9 mouse cellular contexts compared by ENCODE assay signal in genomic region chr5:104434835-104435301, GRCm38 (mm10). TPM values are rescaled to one million over a fixed set of nuclear protein-coding genes. Genes with fewer than 3 reads are reported as not detected.
DNase-seq lines count a peak whose midpoint lies in the region; ATAC-seq lines count a peak whose summit lies in the region.
"Had no signal": no experiment of that assay in that cellular context is flagged by ENCODE, and none has a peak within 500 bp of the region (broad histone marks: within the 10 kb centered on the region; RNA-seq: fewer than 3 reads in every experiment).

Gene Spp1, plus strand, starts transcription at chr5:104435118.

- WGBS in forebrain, embryonic 14.5 days, result 71% methylated on average over 7 of the region's 7 CpGs
- 69% methylated on average over 7 of the region's 7 CpGs for WGBS in forebrain, embryonic 12.5 days

- no peaks in the 10 kb centered on the region for H3K27me3 ChIP-seq in forebrain, embryonic 14.5 days (replicated peaks; ENCODE audit: control insufficient read depth, insufficient read depth, low read length)
- peaks cover 4% of the 10 kb centered on the region; the same call in 1 of the 2 replicates for H3K27me3 ChIP-seq in forebrain, embryonic 12.5 days
- H3K27me3 ChIP-seq: liver, embryonic 15.5 days had no signal

- no peaks in the 10 kb centered on the region for H3K9me3 ChIP-seq in forebrain, embryonic 14.5 days (replicated peaks; ENCODE audit: control insufficient read depth, low read length)
- no peaks in the 10 kb centered on the region for H3K9me3 ChIP-seq in forebrain, embryonic 12.5 days
- H3K9me3 ChIP-seq: liver, embryonic 15.5 days had no signal

- H3K4me1 ChIP-seq in forebrain, embryonic 14.5 days (ENCODE audit: control insufficient read depth, insufficient read depth, low read length), result no peaks in the 10 kb centered on the region
- no peaks in the 10 kb centered on the region for H3K4me1 ChIP-seq in forebrain, embryonic 12.5 days
- H3K4me1 ChIP-seq: liver, embryonic 15.5 days had no signal

- no peaks in the 10 kb centered on the region for H3K36me3 ChIP-seq in forebrain, embryonic 14.5 days (ENCODE audit: control insufficient read depth, insufficient read depth, low read length)
- H3K36me3 ChIP-seq in forebrain, embryonic 12.5 days (replicated peaks), result no peaks in the 10 kb centered on the region
- H3K36me3 ChIP-seq: liver, embryonic 15.5 days had no signal

- no peak for ATAC-seq in forebrain, embryonic 14.5 days
- ATAC-seq in forebrain, embryonic 12.5 days (ENCODE audit: low FRiP score), result no peak
- peak; percentile 94 for ATAC-seq in common myeloid progenitor, adult 5-6 weeks (replicated peaks; ENCODE audit: low read depth, poor library complexity, severe bottlenecking)

- no peak within 1 kb of the TSS for H3K27ac ChIP-seq in forebrain, embryonic 14.5 days (ENCODE audit: low read depth, low read length)
- H3K27ac ChIP-seq in forebrain, embryonic 12.5 days, result no peak within 1 kb of the TSS
- H3K27ac ChIP-seq: liver, embryonic 15.5 days had no signal

- H3K9ac ChIP-seq in forebrain, embryonic 14.5 days (ENCODE audit: low read length), result no peak within 1 kb of the TSS
- H3K9ac ChIP-seq in forebrain, embryonic 12.5 days, result no peak within 1 kb of the TSS
- H3K9ac ChIP-seq: liver, embryonic 15.5 days had no signal

- no peak within 1 kb of the TSS for H3K4me3 ChIP-seq in forebrain, embryonic 14.5 days (ENCODE audit: low read depth, low read length)
- no peak within 1 kb of the TSS for H3K4me3 ChIP-seq in forebrain, embryonic 12.5 days (replicated peaks)
- H3K4me3 ChIP-seq: liver, embryonic 15.5 days had no signal

- no peak within 1 kb of the TSS for H3K4me2 ChIP-seq in forebrain, embryonic 14.5 days (ENCODE audit: low read length)
- no peak within 1 kb of the TSS for H3K4me2 ChIP-seq in forebrain, embryonic 12.5 days
- H3K4me2 ChIP-seq: liver, embryonic 15.5 days had no signal

- DNase-seq in forebrain, embryonic 14.5 days (ENCODE audit: low spot score), result no peak
- peak; percentile 96 for DNase-seq in 416B (ENCODE audit: low read depth)
- DNase-seq in kidney, postnatal 36 days, result peak; percentile 61 to 74
- DNase-seq in gastrocnemius, postnatal 4 days (ENCODE audit: low spot score in 2 of 2), result no peak
- no peak for DNase-seq in spleen, postnatal 14 days (ENCODE audit: low spot score in 2 of 2)
- no peak for DNase-seq in T-cell, adult 2 months (ENCODE audit: low spot score)

RNA-seq across cellular contexts. Expression of gene Spp1, which starts in this region (rescaled TPM):
- polyA plus RNA-seq in forebrain, embryonic 14.5 days (2014; fragmentation: Nextera tagmentation; extraction: Ambion mirVana), result 11.6 and 17.0 TPM in 2 replicates
- polyA plus RNA-seq in forebrain, embryonic 12.5 days (2016; fragmentation: Nextera tagmentation; extraction: Ambion mirVana), result 2.2 and 3.8 TPM in 2 replicates
- total RNA-seq in common myeloid progenitor, adult 5-6 weeks (2017), result 0.82 and 11.7 TPM in 2 replicates
- 1 to 10 TPM in 1 of 2 experiments, under 1 TPM in 1; 0.76 to 1.2 TPM for total RNA-seq in gastrocnemius, postnatal 4 days (2021)

Comparison
In these comparisons a context has a peak if more than half of its experiments do, and no peak if none do; other contexts are left out.
1. DNase-seq: peak in 416B (single experiment) and kidney, postnatal 36 days (2 of 2); none in forebrain, embryonic 14.5 days (single experiment), gastrocnemius, postnatal 4 days (0 of 2), spleen, postnatal 14 days (0 of 2) and T-cell, adult 2 months (single experiment).